Mouse (Mus musculus): ENCODE data around the gene Slc12a5. TPM values are rescaled to one million over a fixed set of nuclear protein-coding genes. Genes with fewer than 3 reads are reported as not detected.

The Slc12a5 gene
- total RNA-seq, 2 experiments from 2014 or later, result 451 to 495 TPM

DNA sequence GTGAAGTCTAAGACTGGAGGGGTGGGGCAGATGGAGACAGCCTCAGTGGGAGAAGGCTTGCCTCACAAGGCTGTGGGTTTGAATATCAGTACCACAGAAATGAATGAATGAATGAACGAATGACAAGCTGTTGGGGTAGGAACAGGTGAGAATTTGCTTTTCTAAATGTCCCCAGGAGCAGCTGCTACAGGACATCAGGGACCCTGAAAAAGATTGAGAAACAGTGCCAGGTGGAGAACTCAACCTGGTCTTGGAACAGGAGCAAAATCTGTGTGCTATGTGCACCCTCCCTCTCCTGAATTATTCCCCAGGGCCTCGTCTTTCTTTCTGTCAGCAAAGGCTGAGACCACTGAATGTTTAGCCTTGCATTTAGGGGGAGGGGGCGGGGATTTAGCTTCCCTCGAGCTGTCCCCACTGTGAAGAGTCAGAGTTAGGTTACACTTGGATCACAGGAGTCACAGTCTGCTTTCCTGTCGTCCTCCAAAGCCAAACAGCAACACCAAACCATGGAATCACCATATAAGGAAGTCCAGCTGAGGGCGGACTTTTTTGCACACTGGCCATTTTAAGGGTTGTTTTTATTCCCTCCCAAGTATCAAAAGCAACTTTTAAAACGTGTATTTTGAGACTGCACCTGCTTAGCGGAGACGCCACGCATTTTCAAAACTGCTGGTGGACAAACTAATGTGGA, 20.3 kb upstream of the Slc12a5 start, which contains the start of gene Mmp9:
TSS of gene Mmp9 (plus strand) at position 641 of the 691 bp plus-strand sequence.
- DNase-seq (ENCODE audit: low spot score in 2 of 2), result no peak
- intact Hi-C loops (cut with DNase I), result no loop called here

DNA sequence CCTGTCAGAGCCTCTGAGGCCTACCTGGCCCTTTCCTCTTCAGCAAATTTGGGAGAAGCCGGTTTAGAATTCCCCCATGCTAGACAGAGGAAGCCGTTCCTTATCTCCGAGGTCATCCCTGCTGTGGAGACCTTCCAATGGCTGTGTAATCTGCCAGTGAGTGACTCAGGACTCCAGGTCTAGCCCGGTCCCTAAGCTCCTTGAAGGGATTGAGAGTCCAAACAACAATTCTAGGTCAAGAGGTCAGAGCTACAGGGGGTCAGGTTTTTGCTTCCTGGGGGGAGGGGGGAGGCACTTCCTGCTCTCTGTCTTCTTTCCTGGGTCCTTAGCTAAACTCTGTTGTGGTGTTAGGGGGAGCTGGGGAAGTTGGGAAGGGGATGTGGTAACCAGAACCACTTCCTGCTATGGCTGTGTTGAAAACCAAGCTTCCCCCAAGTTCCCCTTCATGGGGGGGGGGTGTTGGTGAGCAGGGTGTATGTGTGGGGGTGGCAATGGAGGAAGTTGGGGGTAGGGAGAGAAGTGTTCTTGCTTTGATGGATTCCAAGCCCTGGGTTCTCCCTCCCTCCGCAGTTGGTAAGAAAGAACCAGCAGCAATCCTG, 17.8 kb upstream of the Slc12a5 start:
- intact Hi-C loops (cut with DNase I), result no loop called here
- no peak for DNase-seq (ENCODE audit: low spot score in 2 of 2)

DNA sequence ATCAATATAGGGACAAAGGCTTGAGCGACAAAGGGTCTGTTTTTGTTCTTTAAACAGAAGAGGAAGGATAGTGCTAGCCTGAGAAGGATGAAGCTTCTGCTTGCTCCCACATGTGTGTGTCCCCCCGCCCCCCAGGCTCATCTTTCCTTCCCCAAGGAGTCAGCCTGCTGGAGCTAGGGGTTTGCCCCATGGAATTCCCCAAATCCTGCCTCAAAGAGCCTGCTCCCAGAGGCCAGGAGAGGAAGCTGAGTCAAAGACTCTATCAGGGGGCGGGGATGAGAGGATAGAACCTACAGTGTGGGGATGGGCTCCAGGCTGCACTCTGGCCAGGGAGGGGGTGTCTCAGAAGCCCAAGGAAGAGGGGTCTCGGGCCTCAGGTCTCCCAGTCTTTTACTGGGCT, 13.1 kb upstream of the Slc12a5 start:
- intact Hi-C loops (cut with DNase I), result no loop called here
- no peak for DNase-seq (ENCODE audit: low spot score in 2 of 2)

DNA sequence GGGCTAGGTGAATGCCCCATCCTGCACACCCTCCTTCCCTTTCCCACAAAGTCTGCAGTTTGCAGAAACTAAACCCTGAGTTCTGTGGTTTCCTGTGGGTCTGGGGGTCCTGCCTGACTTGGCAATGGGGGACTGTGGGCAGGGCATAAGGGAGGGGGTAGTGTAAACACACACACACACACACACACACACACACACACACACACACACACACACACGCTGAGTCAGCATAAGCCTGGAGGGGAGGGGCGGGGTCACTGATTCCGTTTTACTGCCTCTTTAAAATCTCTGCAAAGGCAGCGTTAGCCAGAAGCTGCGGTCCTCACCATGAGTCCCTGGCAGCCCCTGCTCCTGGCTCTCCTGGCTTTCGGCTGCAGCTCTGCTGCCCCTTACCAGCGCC, 12.7 kb upstream of the Slc12a5 start:
- no peak for DNase-seq (ENCODE audit: low spot score in 2 of 2)
- intact Hi-C loops (cut with DNase I), result no loop called here

DNA sequence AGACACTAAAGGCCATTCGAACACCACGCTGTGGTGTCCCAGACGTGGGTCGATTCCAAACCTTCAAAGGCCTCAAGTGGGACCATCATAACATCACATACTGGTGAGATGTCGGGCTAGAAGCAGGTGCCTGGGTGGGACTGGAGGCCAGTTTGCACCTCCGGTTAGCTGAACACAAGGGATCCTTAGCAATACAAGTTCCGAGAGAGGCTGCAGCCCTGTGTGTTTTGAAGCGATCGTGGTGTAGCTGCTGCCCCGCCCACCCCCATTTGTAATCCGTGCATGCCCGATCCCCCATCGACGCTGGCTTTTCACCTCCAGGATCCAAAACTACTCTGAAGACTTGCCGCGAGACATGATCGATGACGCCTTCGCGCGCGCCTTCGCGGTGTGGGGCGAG, 11.6 kb upstream of the Slc12a5 start:
- intact Hi-C loops (cut with DNase I), result no loop called here
- DNase-seq (ENCODE audit: low spot score in 2 of 2), result no peak

DNA sequence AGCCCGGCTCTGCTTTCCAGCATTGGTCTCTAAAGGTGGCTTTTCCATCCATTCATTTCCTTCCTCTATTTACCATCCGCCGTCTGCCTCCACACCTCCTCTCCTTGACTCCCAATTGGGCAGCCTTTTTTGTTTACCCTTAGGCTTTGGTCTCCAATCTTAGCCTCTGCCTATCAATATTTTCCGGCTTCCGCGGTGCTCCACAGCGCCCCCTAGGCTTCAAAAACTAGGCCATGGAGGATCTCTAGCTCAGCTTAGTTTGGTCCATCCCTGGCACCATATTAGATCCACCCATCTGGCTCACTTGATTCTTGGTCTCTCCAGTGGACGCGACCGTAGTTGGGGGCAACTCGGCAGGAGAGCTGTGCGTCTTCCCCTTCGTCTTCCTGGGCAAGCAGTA, 10.1 kb upstream of the Slc12a5 start:
- intact Hi-C loops (cut with DNase I), result no loop called here
- DNase-seq (ENCODE audit: low spot score in 2 of 2), result no peak

DNA sequence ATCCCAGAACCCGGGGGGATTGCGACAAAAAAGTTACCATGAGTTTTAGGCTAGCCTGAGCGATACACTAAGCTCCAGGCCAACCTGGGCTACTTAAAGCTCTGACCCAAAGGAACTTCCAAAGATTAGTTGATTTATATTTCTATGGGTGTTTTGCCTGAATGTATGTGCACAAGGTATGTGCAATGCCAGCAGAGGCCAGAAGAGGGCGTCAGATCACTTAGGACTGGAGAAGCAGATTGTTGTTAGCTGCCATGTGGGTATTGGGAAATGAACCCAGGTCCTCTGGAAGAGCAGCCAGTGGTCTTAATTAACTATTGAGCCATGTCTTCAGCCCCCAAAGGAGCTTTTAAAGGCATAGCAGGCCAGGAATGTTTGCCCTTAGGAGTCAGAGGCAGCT, 8.9 kb upstream of the Slc12a5 start:
- no peak for DNase-seq (ENCODE audit: low spot score in 2 of 2)
- intact Hi-C loops (cut with DNase I), result no loop called here

DNA sequence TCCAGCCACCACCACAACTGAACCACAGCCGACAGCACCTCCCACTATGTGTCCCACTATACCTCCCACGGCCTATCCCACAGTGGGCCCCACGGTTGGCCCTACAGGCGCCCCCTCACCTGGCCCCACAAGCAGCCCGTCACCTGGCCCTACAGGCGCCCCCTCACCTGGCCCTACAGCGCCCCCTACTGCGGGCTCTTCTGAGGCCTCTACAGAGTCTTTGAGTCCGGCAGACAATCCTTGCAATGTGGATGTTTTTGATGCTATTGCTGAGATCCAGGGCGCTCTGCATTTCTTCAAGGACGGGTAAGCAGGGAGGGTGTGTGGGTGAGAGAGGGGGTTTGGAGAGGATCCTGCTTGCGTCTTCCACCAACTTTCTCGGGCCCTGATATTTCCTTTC, 8.2 kb upstream of the Slc12a5 start:
- no peak for DNase-seq (ENCODE audit: low spot score in 2 of 2)
- intact Hi-C loops (cut with DNase I), result no loop called here

DNA sequence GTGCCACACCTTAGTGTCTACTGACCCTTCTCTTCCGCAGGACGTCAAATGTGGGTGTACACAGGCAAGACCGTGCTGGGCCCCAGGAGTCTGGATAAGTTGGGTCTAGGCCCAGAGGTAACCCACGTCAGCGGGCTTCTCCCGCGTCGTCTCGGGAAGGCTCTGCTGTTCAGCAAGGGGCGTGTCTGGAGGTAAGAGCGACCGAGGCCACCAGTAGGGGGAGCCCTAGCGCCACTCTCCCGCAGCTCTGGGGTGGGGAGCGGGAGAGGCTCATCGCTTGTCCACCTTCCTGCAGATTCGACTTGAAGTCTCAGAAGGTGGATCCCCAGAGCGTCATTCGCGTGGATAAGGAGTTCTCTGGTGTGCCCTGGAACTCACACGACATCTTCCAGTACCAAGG, 7.4 kb upstream of the Slc12a5 start:
- peak; percentile 77 to 83 for DNase-seq (ENCODE audit: low spot score in 2 of 2)
- intact Hi-C loops (cut with DNase I), result no loop called here

DNA sequence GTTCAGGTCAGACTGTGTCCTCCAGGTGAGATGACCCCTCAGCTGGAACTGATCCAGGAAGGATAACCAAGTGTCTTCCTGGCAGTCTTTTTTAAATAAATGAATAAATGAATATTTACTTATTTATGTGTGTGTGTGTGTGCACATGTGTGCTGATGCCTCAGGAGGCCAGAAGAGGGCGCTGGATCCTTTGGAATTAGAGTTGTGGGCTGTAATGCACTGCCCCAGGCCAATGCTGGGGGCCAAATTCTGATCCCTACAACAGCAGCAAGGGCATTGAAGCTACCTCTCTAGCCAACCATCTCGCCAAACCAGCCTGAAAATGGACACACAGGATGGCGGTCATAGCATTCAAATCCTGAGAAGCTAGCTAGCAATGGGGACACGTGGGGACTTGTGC, 4.9 kb upstream of the Slc12a5 start:
- intact Hi-C loops (cut with DNase I), result no loop called here
- no peak for DNase-seq (ENCODE audit: low spot score in 2 of 2)

DNA sequence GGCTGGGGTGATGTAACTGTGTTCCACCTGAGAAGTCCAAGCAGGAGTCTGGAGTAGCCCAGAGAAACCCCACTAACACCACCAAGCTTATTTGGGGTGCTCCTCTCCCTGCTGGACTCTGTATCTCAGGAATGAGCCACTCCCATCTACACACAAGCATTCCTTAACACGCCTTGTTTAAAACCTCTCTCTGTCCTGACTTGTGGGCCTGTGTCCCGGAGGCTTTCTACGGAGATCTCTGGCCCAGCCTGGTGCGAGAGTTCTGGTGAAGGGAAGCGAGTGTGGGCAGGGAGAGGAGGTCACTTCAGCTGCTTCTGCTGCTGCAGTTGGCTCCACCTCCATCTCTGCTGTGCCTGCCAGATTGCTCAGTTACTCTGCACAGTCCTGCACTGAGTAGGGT, 4.4 kb upstream of the Slc12a5 start:
- DNase-seq (ENCODE audit: low spot score in 2 of 2), result no peak
- intact Hi-C loops (cut with DNase I), result no loop called here

DNA sequence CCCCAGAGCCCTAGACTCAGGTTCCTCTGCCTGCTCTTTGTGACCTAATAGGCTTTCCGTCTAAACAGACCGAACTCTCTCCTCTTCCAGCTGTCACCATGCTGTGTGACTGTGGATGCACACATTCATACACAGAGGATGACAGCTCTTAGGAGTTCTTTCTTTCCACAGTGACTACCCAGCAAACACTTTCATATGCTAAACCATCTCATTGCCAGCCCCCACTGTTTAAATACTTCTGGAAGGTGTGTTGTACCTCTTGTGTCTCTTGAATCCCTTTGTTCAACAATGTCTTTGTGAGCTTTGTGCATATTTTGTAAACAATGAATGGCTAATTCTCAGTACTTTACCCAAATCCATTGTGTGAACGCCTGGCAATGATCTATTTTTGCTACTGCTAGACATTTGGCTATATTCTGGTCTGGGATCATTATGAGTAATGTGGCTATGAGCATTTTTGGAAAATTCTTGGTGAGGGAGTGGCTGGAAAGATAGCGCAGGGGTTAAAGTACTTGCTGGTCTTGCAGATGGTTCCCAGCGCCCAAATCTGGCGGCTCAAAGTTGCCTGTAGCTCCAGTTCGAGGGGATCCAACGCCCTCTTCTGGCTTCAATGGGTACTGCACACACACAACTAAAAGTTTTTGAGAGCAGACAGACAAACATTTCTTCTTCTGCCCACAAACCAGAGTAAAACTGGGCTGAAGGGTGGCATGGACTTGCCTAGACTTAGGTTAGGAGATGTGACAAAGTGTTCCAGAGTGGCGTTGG, 2.9 kb upstream of the Slc12a5 start:
- DNase-seq (ENCODE audit: low spot score in 2 of 2), result no peak
- intact Hi-C loops (cut with DNase I), result no loop called here

DNA sequence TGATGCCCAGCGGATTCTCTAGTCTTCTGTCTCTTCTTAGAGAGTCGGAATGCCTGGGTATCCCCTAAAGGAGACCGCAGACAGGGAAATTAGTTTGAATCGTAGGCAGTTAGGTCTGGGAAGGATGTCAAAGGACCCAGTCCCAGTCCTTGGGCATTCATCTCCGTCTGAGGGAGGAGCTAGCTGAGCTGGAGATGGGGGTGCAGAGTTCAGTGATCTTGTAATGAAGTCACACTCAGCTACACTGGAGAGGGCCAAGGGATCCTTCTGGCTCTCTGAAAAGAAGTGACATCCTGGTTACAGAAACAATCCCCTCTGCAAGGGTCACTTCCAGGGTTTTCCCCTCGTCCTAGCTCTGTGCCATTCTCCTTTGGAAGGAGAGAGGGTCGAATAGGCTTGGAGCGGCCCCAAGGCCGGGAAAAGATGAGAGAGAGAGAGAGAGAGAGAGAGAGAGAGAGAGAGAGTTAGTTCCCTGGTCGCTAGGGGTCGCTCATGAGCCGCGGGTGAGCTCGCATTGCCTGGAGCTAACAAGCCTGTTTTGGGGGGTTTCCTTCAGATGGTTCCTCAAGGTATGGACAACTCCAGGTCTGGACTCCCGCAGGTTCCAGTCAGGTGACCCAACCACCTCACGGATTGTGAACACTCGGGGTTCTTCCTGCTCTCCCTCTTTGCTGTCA, 1.0 kb downstream of the Slc12a5 start:
- peak; percentile 79 to 84 for DNase-seq (ENCODE audit: low spot score in 2 of 2)
- intact Hi-C loops (cut with DNase I), result loop anchor here (5.0 to 10.0 kb wide), 4 partner anchors 71 to 401 kb away; partner anchors contain the start of genes Ncoa5 and Slc35c2

DNA sequence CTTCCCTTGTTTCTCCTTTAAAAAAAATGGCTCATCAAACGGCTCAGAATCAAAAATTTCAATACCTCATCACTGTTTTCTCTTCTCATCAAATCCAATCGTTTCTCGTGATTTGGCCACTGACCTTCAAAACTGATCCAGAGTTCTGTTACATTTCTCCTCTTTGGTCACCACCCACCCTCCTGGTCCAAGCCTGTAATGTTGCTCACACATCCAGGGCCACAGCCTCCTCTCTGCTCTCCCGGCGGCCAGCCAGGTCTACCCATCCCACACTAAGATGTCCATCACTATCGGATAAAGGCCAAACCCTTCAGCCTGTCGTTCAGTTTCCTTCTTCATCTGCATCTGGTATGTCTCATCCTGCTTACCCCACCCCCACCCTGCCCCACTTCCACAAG, 1.6 kb downstream of the Slc12a5 start:
- no peak for DNase-seq (ENCODE audit: low spot score in 2 of 2)
- intact Hi-C loops (cut with DNase I), result loop anchor here (5.0 to 10.0 kb wide), 4 partner anchors 70 to 400 kb away; partner anchors contain the start of genes Ncoa5 and Slc35c2

DNA sequence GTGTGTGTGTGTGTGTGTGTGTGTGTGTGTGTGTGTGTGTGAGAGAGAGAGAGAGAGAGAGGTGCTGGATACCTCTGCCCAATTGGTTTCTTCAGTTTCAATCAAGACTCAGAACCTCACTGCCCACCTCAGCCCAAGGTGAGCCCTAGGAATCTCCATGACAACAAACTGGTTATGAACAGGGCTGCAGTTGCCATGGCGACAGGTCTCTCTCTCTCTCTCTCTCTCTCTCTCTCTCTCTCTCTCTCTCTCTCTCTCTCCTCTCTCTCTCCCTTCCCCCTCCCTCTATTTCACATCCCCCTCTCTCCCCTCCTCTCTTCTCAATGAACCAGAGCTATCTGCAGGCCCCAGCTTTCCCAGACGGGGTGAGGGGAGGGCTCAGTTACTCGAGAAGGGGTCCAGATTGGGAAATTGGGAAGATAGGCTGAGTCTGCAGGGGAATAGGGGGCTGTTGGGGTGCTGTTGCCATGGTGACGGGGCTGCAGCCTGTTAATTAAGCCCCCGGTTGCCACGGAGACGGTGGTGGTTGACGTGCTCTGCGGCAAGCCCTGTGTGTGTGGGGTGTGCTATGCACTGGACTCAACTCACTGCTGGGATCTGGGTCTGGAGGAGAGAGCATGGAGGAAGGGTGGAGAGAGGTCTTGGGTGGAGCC, 3.8 kb downstream of the Slc12a5 start:
- peak; percentile 70 to 87 for DNase-seq (ENCODE audit: low spot score in 2 of 2)
- intact Hi-C loops (cut with DNase I), result loop anchor here (5.0 to 10.0 kb wide), 4 partner anchors 68 to 398 kb away; partner anchors contain the start of genes Ncoa5 and Slc35c2

DNA sequence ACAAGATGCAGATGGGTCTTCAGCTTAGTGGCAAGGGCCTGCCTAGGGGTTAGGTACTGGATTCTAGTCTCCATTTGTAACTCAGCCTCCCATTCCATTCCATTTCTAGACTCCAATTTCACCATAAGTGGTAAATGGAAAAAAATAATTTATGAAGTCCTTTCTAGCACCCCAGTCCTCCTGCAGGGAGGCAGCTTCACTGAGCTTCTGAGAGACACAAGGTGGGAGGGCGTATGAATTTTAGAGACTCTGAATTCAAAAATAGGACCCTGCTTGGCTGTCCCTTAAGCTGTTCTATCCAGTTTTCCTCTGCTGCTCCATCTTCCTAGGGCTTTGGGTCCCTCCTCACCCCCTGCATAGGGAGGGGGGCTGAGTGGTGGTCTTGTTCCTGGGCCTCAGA, 4.4 kb downstream of the Slc12a5 start:
- no peak for DNase-seq (ENCODE audit: low spot score in 2 of 2)
- intact Hi-C loops (cut with DNase I), result loop anchor here (5.0 to 10.0 kb wide), 4 partner anchors 67 to 397 kb away; partner anchors contain the start of genes Ncoa5 and Slc35c2

DNA sequence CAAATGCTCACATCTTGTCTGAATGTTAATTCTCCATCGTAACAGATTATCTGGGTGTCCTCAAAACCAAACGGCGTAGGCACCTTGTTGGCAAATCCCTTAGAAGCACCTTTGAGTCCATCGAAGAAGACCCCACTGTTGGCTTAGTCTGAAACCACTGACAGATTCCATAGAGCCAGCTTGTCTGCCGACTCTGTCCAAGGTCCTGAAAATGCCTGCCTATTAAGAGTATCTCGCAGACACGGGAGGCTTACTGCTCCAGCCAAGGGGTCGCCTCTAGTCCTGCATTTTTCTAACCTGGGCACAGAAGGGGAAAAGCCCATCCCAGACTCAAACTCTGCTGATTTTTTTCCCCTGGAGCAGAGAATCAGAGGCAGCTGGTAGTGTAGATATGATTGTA, 5.8 kb downstream of the Slc12a5 start:
- no peak for DNase-seq (ENCODE audit: low spot score in 2 of 2)
- intact Hi-C loops (cut with DNase I), result loop anchor here (10.0 kb wide), 1 partner anchor 318 kb away; the partner anchor contains the start of gene Slc35c2

DNA sequence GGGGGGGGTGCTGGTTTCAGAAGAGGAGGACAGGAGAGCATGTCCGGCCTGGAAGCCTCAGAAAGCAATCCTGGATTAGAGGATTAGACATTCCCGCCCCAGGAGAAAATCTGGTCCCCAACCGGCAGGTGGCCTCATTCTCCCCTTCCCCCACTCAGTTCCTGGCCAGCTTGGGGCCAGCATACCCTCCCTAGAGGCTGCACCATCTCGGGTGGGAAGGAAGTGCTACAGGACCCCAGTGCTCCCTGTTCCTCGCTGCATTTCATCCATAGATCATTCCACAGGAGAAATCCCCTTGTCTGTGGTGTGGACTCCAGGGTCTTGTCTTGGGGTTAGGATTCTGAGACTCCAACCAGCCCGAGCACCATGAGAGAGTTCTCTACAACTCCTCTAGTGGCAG, 6.6 kb downstream of the Slc12a5 start:
- DNase-seq (ENCODE audit: low spot score in 2 of 2), result no peak
- intact Hi-C loops (cut with DNase I), result loop anchor here (10.0 kb wide), 1 partner anchor 318 kb away; the partner anchor contains the start of gene Slc35c2

Data from left cerebral cortex, postnatal 14 days (tissue).